In the genomic region with DNA sequence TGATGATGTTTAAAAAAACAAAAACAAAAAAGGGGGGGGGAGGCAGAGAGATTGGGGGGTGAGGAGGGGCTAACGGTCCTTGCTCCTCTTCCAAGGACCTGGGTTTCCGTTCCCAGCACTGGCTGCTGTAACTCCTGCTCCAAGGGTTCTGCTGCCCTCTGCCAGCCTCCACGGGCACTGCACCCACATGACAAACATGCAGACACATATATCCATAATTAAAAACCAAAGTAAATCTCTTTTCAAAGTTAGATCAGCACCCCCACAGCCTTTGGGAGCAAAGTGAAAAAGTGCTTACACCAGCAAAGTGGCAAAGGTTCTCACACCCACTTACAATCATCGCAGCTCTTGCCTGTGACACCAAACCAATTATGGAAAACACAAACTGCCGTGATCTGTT, we compare ENCODE assay signal across 15 mouse cellular contexts. TPM values are rescaled to one million over a fixed set of nuclear protein-coding genes. Genes with fewer than 3 reads are reported as not detected.
DNase-seq lines count a peak whose midpoint lies in the region; ATAC-seq and TF ChIP-seq lines count a peak whose summit lies in the region.
"Had no signal": no experiment of that assay in that cellular context is flagged by ENCODE, and none has a peak within 500 bp of the region (broad histone marks: within the 10 kb centered on the region; RNA-seq: fewer than 3 reads in every experiment).

No protein-coding gene starts in this region.

- H3K4me2 ChIP-seq in heart, embryonic 12.5 days: no peak overlapping the region
- no peak overlapping the region for H3K4me2 ChIP-seq in liver, postnatal 0 days (ENCODE audit: low read depth, low read length)
- H3K4me2 ChIP-seq in liver, embryonic 11.5 days: no peak overlapping the region
- H3K4me2 ChIP-seq: forebrain, embryonic 12.5 days; heart, embryonic 13.5 days; hindbrain, embryonic 12.5 days; midbrain, embryonic 11.5 days had no signal

- no peaks in the 10 kb centered on the region for H3K27me3 ChIP-seq in heart, embryonic 12.5 days (replicated peaks)
- H3K27me3 ChIP-seq in liver, postnatal 0 days (ENCODE audit: insufficient read depth, low read length): no peaks in the 10 kb centered on the region
- H3K27me3 ChIP-seq in liver, embryonic 11.5 days (replicated peaks; ENCODE audit: control insufficient read depth, insufficient read depth, low read length): no peaks in the 10 kb centered on the region
- H3K27me3 ChIP-seq: forebrain, embryonic 12.5 days; heart, embryonic 13.5 days; hindbrain, embryonic 12.5 days had no signal

- peaks cover 10% of the 10 kb centered on the region; the same call in 1 of the 2 replicates for H3K36me3 ChIP-seq in heart, embryonic 12.5 days
- peaks cover 4% of the 10 kb centered on the region for H3K36me3 ChIP-seq in liver, postnatal 0 days (replicated peaks; ENCODE audit: insufficient read depth, low read length)
- H3K36me3 ChIP-seq in liver, embryonic 11.5 days (ENCODE audit: control insufficient read depth, insufficient read depth, low read length): no peaks in the 10 kb centered on the region; the same call in 1 of the 2 replicates
- H3K36me3 ChIP-seq: forebrain, embryonic 12.5 days had no signal

- TF ChIP-seq POLR2A in bone marrow, adult 2 months (IDR thresholded peaks at IDR 0.05; ENCODE audit: borderline replicate concordance, control insufficient read depth, low read depth, low read length): no peak

- TF ChIP-seq CTCF in liver, postnatal 0 days (IDR thresholded peaks at IDR 0.05; ENCODE audit: low read depth): peak; percentile 55
- peak; percentile 45; the same call in 1 of the 2 replicates for TF ChIP-seq CTCF in bone marrow, adult 2 months (IDR thresholded peaks at IDR 0.05; ENCODE audit: control insufficient read depth, insufficient read depth, low read length)

- H3K4me1 ChIP-seq in heart, embryonic 12.5 days (replicated peaks): peaks cover 39% of the 10 kb centered on the region
- H3K4me1 ChIP-seq in liver, postnatal 0 days (ENCODE audit: insufficient read depth): peaks cover 15% of the 10 kb centered on the region
- H3K4me1 ChIP-seq in liver, embryonic 11.5 days (replicated peaks; ENCODE audit: control insufficient read depth, insufficient read depth, low read length): peaks cover 25% of the 10 kb centered on the region
- H3K4me1 ChIP-seq in bone marrow, adult 2 months (ENCODE audit: control insufficient read depth, insufficient read depth, low read length): peaks cover 4% of the 10 kb centered on the region; the same call in 1 of the 2 replicates
- H3K4me1 ChIP-seq: forebrain, embryonic 12.5 days; hindbrain, embryonic 12.5 days had no signal

- no peak overlapping the region for H3K9ac ChIP-seq in heart, embryonic 12.5 days
- no peak overlapping the region for H3K9ac ChIP-seq in liver, postnatal 0 days (replicated peaks)
- H3K9ac ChIP-seq in liver, embryonic 11.5 days (ENCODE audit: low read depth, low read length): no peak overlapping the region
- H3K9ac ChIP-seq: forebrain, embryonic 12.5 days; heart, embryonic 13.5 days; hindbrain, embryonic 12.5 days had no signal

- H3K9me3 ChIP-seq in heart, embryonic 12.5 days (replicated peaks): peaks cover 4% of the 10 kb centered on the region; the same call in 1 of the 2 replicates
- H3K9me3 ChIP-seq in liver, postnatal 0 days (ENCODE audit: low read length): no peaks in the 10 kb centered on the region
- no peaks in the 10 kb centered on the region for H3K9me3 ChIP-seq in liver, embryonic 11.5 days (ENCODE audit: control insufficient read depth, low read length)
- H3K9me3 ChIP-seq: forebrain, embryonic 12.5 days; heart, embryonic 13.5 days had no signal

- WGBS in heart, embryonic 12.5 days: 85% methylated on average over 5 of the region's 5 CpGs
- 90% methylated on average over 5 of the region's 5 CpGs for WGBS in liver, postnatal 0 days (ENCODE audit: insufficient replicate concordance)
- WGBS in liver, embryonic 11.5 days: 95% methylated on average over 5 of the region's 5 CpGs
- 97% methylated on average over 5 of the region's 5 CpGs for WGBS in bone marrow, adult 2 months

- TF ChIP-seq EP300 in liver, postnatal 0 days (IDR thresholded peaks at IDR 0.05; ENCODE audit: low read depth): no peak

- DNase-seq in heart, adult 11 months: peak; percentile 70
- no peak for DNase-seq in liver, postnatal 0 days
- DNase-seq in liver, embryonic 11.5 days (ENCODE audit: low spot score): no peak
- peak; percentile 43 to 56 for DNase-seq in B cell, adult 2 months
- DNase-seq in ovary, postnatal 36 days (ENCODE audit: low spot score): no peak
- no peak for DNase-seq in left cerebral cortex, adult 18-20 months (ENCODE audit: low spot score in 2 of 2)
- DNase-seq: cerebellum, adult 9-11 months; kidney, adult 9 months; lung, postnatal 14 days had no signal

- H3K4me3 ChIP-seq in heart, embryonic 12.5 days: no peak overlapping the region
- H3K4me3 ChIP-seq in liver, postnatal 0 days (ENCODE audit: low read depth, low read length): no peak overlapping the region
- H3K4me3 ChIP-seq in liver, embryonic 11.5 days (ENCODE audit: low read depth, low read length): no peak overlapping the region
- no peak overlapping the region for H3K4me3 ChIP-seq in bone marrow, adult 2 months (replicated peaks; ENCODE audit: control insufficient read depth, low read depth, low read length)
- H3K4me3 ChIP-seq: forebrain, embryonic 12.5 days; heart, embryonic 13.5 days; hindbrain, embryonic 12.5 days had no signal

- no peak for ATAC-seq in heart, embryonic 12.5 days (ENCODE audit: insufficient number of reproducible peaks, low FRiP score)
- no peak for ATAC-seq in liver, postnatal 0 days
- ATAC-seq in liver, embryonic 11.5 days (replicated peaks; ENCODE audit: low FRiP score): no peak

- no peak overlapping the region for H3K27ac ChIP-seq in heart, embryonic 12.5 days (ENCODE audit: poor library complexity, severe bottlenecking)
- no peak overlapping the region for H3K27ac ChIP-seq in liver, postnatal 0 days (ENCODE audit: low read depth)
- no peak overlapping the region for H3K27ac ChIP-seq in liver, embryonic 11.5 days (ENCODE audit: low read depth, low read length)
- H3K27ac ChIP-seq in bone marrow, adult 2 months (ENCODE audit: control insufficient read depth, insufficient read depth, low read depth, low read length, poor library complexity): no peak overlapping the region
- H3K27ac ChIP-seq: forebrain, embryonic 12.5 days; heart, embryonic 13.5 days; hindbrain, embryonic 12.5 days had no signal

RNA-seq across cellular contexts. Expression of a gene that starts 57.7 kb away (rescaled TPM):
- polyA plus RNA-seq in heart, embryonic 12.5 days (2016; fragmentation: Nextera tagmentation; extraction: Ambion mirVana): 38.7 and 40.2 TPM in 2 replicates
- polyA plus RNA-seq in liver, postnatal 0 days (2015; fragmentation: Nextera tagmentation; extraction: Ambion mirVana): 22.8 and 25.8 TPM in 2 replicates
- 35.4 and 39.7 TPM in 2 replicates for polyA plus RNA-seq in liver, embryonic 11.5 days (2014; fragmentation: Nextera tagmentation; extraction: Ambion mirVana)
- polyA plus RNA-seq in bone marrow, adult 2 months (2011; ENCODE audit: insufficient read depth, insufficient read length, low replicate concordance, missing spikeins): 88.1 and 157 TPM in 2 replicates
- 10 to 100 TPM; 54.2 to 57.5 TPM for total RNA-seq in left cerebral cortex, adult 18-20 months (2021)

Comparison
In these comparisons a context has a peak if more than half of its experiments do, and no peak if none do; other contexts are left out.
1. DNase-seq: peak in heart, adult 11 months (single experiment) and B cell, adult 2 months (2 of 2); none in liver, postnatal 0 days (single experiment), liver, embryonic 11.5 days (single experiment), ovary, postnatal 36 days (single experiment) and left cerebral cortex, adult 18-20 months (0 of 2).